Mouse (Mus musculus): ENCODE data around the gene Icmt. TPM values are rescaled to one million over a fixed set of nuclear protein-coding genes. Genes with fewer than 3 reads are reported as not detected.

Icmt gene
- polyA plus RNA-seq, 1 experiment from 2014 or later = 26.7 TPM

Other genes with a start within 250 kb of the Icmt start
- gene Plekhg5, start 224.7 kb upstream of the Icmt start, polyA plus RNA-seq (2015; fragmentation: Nextera tagmentation; extraction: Ambion mirVana) = 20.8 and 21.3 TPM in 2 replicates
- 1.5 and 2.0 TPM in 2 replicates for gene Tnfrsf25, start 181.3 kb upstream of the Icmt start, polyA plus RNA-seq (2015; fragmentation: Nextera tagmentation; extraction: Ambion mirVana)
- gene Espn, start 144.9 kb upstream of the Icmt start, polyA plus RNA-seq (2015; fragmentation: Nextera tagmentation; extraction: Ambion mirVana) = 7.5 TPM in 2 replicates
- gene Hes2, start 138.4 kb upstream of the Icmt start, polyA plus RNA-seq (2015; fragmentation: Nextera tagmentation; extraction: Ambion mirVana) = 1.6 and 1.9 TPM in 2 replicates
- 65.5 and 77.0 TPM in 2 replicates for gene Acot7, start 119.1 kb upstream of the Icmt start, polyA plus RNA-seq (2015; fragmentation: Nextera tagmentation; extraction: Ambion mirVana)
- gene Gpr153, start 23.0 kb upstream of the Icmt start, polyA plus RNA-seq (2015; fragmentation: Nextera tagmentation; extraction: Ambion mirVana) = 29.0 and 35.7 TPM in 2 replicates
- gene Hes3, start 5.6 kb upstream of the Icmt start, polyA plus RNA-seq (2015; fragmentation: Nextera tagmentation; extraction: Ambion mirVana) = not detected in 2 replicates
- 0.23 and 0.72 TPM in 2 replicates for gene Rnf207, start 21.8 kb downstream of the Icmt start, polyA plus RNA-seq (2015; fragmentation: Nextera tagmentation; extraction: Ambion mirVana)
- 342 and 365 TPM in 2 replicates for gene Rpl22, start 28.5 kb downstream of the Icmt start, polyA plus RNA-seq (2015; fragmentation: Nextera tagmentation; extraction: Ambion mirVana)
- gene Chd5, start 41.4 kb downstream of the Icmt start, polyA plus RNA-seq (2015; fragmentation: Nextera tagmentation; extraction: Ambion mirVana) = 0.76 and 1.2 TPM in 2 replicates
- gene Nphp4, start 179.5 kb downstream of the Icmt start, polyA plus RNA-seq (2015; fragmentation: Nextera tagmentation; extraction: Ambion mirVana) = 3.6 and 6.2 TPM in 2 replicates
- gene Kcnab2, start 180.6 kb downstream of the Icmt start, polyA plus RNA-seq (2015; fragmentation: Nextera tagmentation; extraction: Ambion mirVana) = 8.9 and 9.7 TPM in 2 replicates